Mouse (Mus musculus) embryo, embryonic 10 days (tissue): ENCODE results near the gene Snupn.
A peak's percentile ranks its signal among the peaks of the same experiment; 100 is the strongest.

Experiments used
- DNase-seq: peaks from one replicate; pipeline ENCODE4 v3.0.0-alpha.2; 2015; ENCODE audit warnings: low spot score

Snupn gene

DNA sequence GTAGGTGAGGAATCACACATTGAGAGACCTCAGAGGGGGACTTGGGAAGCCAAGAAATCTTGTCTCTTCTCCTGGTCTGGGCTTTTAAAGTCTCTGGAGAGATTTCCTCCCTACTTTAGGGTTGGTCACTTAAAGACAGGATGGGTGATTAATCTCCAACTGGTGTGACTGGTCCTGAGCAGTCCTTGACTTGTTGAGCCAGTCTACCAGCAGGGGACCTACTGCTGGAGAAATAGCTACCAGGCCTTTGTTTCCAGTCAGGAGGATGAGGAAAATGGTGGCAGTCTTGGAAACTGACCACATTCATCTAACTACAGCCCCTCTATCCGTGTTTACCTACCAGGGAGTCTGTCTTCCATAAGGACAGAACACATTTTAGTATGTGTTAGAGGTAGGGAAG is 61.7 kb downstream of the Snupn start:
- DNase-seq, result no peak

DNA sequence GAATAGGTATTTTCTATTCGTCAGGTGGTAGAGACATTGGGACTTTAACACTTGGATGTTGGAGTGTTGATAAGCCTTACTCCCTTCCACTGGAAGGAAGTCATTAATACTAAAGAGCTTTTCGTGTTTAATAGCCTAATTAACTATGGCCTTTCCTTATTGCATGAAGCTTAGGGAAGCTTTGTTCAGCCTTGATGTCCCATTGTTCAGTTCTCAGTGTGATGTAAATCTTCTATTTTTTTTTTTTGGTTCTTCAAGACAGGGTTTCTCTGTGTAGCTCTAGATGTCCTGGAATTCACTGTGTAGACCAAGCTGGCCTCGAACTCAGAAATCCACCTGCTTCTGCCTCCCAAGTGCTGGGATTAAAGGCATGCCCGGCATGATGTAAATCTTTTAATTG is 62.2 kb downstream of the Snupn start:
- no peak for DNase-seq

DNA sequence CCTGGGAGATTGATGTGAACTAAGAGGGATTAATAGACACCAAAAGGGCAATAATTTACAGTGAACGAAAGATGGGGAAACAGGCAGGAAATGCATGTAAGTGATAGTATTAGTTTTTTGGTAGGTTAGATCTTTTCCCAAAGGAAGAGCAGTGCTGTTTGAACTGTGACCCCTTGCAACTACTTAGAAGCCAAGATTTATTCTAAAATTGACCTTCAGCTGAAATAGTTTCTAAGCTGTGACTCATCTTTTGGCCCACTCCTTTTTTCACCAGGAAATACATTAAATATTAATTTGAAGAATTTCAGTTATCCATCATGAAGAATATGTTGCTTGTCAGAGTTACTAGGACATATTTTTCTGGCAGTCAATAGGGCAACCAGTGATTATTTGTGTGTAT is 63.1 kb downstream of the Snupn start:
- DNase-seq, result no peak

DNA sequence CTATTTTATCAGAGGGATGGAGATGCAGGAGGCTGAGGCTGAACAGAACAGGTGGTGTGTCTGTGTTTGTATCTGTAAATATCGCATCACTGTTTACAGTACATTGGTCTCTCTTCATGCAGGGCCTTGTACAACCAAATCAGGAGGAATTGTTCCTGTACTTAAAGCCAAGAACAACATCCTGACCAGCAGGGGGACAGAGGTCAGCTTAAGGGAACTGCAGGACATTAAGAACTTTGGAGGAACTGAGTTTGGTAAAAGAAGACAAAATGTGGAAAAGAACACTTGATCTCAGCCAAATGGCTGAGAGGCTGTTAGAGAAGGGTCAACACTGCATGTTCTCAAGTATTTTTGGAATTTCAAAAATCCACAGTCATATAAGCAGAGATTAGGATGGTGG is 64.1 kb downstream of the Snupn start:
- peak; percentile 11 for DNase-seq

DNA sequence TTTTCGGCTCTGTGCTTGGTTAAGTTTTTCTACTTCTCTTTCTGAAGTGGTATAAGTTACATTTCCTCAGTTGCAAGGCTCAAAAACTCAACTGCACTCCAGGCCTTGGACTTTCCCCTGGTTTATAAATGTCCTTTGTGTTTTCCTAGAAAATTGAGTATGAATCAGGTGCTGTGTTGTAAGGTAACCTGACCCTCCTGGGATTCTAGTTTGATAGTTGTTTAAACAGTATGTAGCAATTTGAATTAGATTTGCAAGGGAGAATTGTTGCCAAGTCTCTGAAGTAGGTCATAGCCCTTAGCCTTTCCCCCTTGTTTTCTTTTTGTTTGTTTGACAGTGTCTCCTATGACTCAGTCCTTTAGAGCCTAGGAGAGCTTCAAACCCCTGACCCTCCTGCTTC is 67.0 kb downstream of the Snupn start:
- no peak for DNase-seq

DNA sequence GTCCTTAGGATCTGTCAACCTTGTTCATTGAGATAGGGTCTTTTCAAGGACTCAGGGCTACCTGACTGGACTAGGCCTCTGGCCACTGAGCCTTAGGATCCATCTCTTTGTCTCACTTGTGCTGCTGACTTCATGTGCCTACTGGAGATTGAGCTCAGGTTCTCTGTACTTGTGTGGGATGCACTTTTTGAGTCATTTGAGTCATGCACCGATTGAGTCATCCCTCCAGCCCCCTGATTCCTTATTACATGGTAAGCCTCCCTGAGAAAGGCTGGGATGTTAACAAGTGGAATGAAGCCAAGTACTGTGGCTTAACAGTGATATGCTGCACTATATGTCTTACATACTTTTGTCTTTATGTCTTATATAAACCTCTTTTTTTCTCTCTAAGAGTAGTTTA is 81.1 kb downstream of the Snupn start:
- DNase-seq, result no peak
